Comparison of ENCODE assay signal across 8 mouse cellular contexts in the genomic region with DNA sequence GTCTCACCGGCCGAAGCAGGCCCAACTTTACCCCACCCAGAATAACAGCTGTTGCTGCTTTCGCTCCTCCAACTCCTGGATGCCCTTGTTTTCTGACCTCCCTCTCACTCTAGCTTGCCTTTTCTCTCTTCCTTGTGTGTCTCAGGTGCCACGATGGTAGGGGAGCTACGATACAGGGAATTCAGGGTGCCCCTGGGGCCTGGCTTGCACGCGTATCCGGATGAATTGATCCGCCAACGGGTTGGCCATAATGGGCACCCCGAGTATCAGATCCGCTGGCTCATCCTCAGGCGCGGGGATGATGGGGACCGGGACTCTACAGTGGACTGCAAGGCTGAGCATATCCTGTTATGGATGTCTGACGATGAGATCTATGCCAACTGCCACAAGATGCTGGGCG. TPM values are rescaled to one million over a fixed set of nuclear protein-coding genes. Genes with fewer than 3 reads are reported as not detected.
DNase-seq lines count a peak whose midpoint lies in the region; ATAC-seq and TF ChIP-seq lines count a peak whose summit lies in the region.

No protein-coding gene starts in this region.

- peaks cover 33% of the 10 kb centered on the region for H3K4me1 ChIP-seq in embryonic facial prominence, embryonic 12.5 days
- H3K4me1 ChIP-seq in hindbrain, postnatal 0 days (ENCODE audit: insufficient read depth, low read length) = peaks cover 15% of the 10 kb centered on the region

- H3K36me3 ChIP-seq in embryonic facial prominence, embryonic 12.5 days = peaks cover 51% of the 10 kb centered on the region
- peaks cover 15% of the 10 kb centered on the region for H3K36me3 ChIP-seq in hindbrain, postnatal 0 days (ENCODE audit: insufficient read depth, low read length)
- peaks cover 5% of the 10 kb centered on the region for H3K36me3 ChIP-seq in myocyte (ENCODE audit: control insufficient read depth, insufficient read depth)

- no peak overlapping the region for H3K27ac ChIP-seq in left cerebral cortex, adult 2 months
- peak overlapping the region; percentile 96 for H3K27ac ChIP-seq in embryonic facial prominence, embryonic 12.5 days
- peak overlapping the region; percentile 97; the same call in 1 of the 2 replicates for H3K27ac ChIP-seq in hindbrain, postnatal 0 days

- H3K27me3 ChIP-seq in embryonic facial prominence, embryonic 12.5 days = no peaks in the 10 kb centered on the region
- H3K27me3 ChIP-seq in hindbrain, postnatal 0 days (ENCODE audit: insufficient read depth, low read length) = no peaks in the 10 kb centered on the region
- H3K27me3 ChIP-seq in myocyte (ENCODE audit: control insufficient read depth, insufficient read depth, insufficient read length) = no peaks in the 10 kb centered on the region

- no peak for DNase-seq in left cerebral cortex, adult 2 months (ENCODE audit: extremely low spot score in 1 of 2, low spot score in 2 of 2)
- no peak for DNase-seq in left cerebral cortex, adult 8-10 months (ENCODE audit: low spot score in 2 of 2)
- DNase-seq in hindbrain, postnatal 0 days (ENCODE audit: low spot score) = no peak
- DNase-seq in yolk sac, embryonic 10.5 days (ENCODE audit: low spot score) = no peak
- DNase-seq in right cerebral cortex, postnatal 36 days (ENCODE audit: low spot score in 2 of 2) = no peak
- DNase-seq in kidney, adult 9 months = no peak

- H3ac ChIP-seq in myocyte (ENCODE audit: control insufficient read depth, insufficient read length) = peak overlapping the region; percentile 16

- H3K4me3 ChIP-seq in left cerebral cortex, adult 2 months = peak overlapping the region; percentile 68
- peak overlapping the region; percentile 78 for H3K4me3 ChIP-seq in embryonic facial prominence, embryonic 12.5 days
- peak overlapping the region; percentile 60 for H3K4me3 ChIP-seq in hindbrain, postnatal 0 days (ENCODE audit: low read length)
- peak overlapping the region; percentile 38 for H3K4me3 ChIP-seq in myocyte

- peak overlapping the region; percentile 85 for H3K4me2 ChIP-seq in embryonic facial prominence, embryonic 12.5 days (replicated peaks)
- H3K4me2 ChIP-seq in hindbrain, postnatal 0 days (ENCODE audit: low read depth, low read length) = peak overlapping the region; percentile 95
- peak overlapping the region; percentile 87 for H3K4me2 ChIP-seq in myocyte (ENCODE audit: low read depth)

- intact Hi-C loops in left cerebral cortex, adult 2 months (cut with DNase I) = loop anchor here (2.0 kb wide), 1 partner anchor 24 kb away; the partner anchor contains the start of gene Rrp36

- H3K79me2 ChIP-seq in myocyte (ENCODE audit: control insufficient read depth, insufficient read depth) = peaks cover 12% of the 10 kb centered on the region

- H3K9ac ChIP-seq in embryonic facial prominence, embryonic 12.5 days = peak overlapping the region; percentile 88
- H3K9ac ChIP-seq in hindbrain, postnatal 0 days (replicated peaks; ENCODE audit: low read length) = peak overlapping the region; percentile 90

- no peak for TF ChIP-seq CTCF in left cerebral cortex, adult 2 months (IDR thresholded peaks at IDR 0.05)
- no peak for TF ChIP-seq CTCF in hindbrain, postnatal 0 days (IDR thresholded peaks at IDR 0.05; ENCODE audit: low read depth)

- no peak for TF ChIP-seq POLR2A in myocyte (IDR thresholded peaks at IDR 0.05; ENCODE audit: insufficient read length, low read depth)

- 74% methylated on average over 17 of the region's 17 CpGs for WGBS in embryonic facial prominence, embryonic 12.5 days
- WGBS in hindbrain, postnatal 0 days = 70% methylated on average over 17 of the region's 17 CpGs

- ATAC-seq in embryonic facial prominence, embryonic 12.5 days (ENCODE audit: insufficient number of reproducible peaks, insufficient read depth, low FRiP score, low TSS enrichment) = no peak
- ATAC-seq in hindbrain, postnatal 0 days = no peak

- H3K9me3 ChIP-seq in embryonic facial prominence, embryonic 12.5 days = no peaks in the 10 kb centered on the region
- no peaks in the 10 kb centered on the region for H3K9me3 ChIP-seq in hindbrain, postnatal 0 days (ENCODE audit: low read length)

TF ChIP-seq in myocyte, 11 proteins besides CTCF, POLR2A, EP300 and RAD21:
- TF ChIP-seq E2F4 (IDR thresholded peaks at IDR 0.05; ENCODE audit: insufficient read depth) (no peak), MYOD1 (IDR thresholded peaks at IDR 0.05; ENCODE audit: control insufficient read depth in 1 of 3, insufficient read length in 2 of 3, low read depth in 2 of 3) (peak in 2 of 3 experiments; percentile 6 to 55), REST (IDR thresholded peaks at IDR 0.05; ENCODE audit: insufficient read depth, insufficient read length) (no peak), TCF3 (IDR thresholded peaks at IDR 0.05; ENCODE audit: insufficient read length, low read depth) (no peak), POLR2AphosphoS2 (IDR thresholded peaks at IDR 0.05; ENCODE audit: insufficient read length, low read depth) (no peak), MYOG (IDR thresholded peaks at IDR 0.05; ENCODE audit: control insufficient read depth in 1 of 3, insufficient read depth in 1 of 3, insufficient read length in 2 of 3, low read depth in 2 of 3) (peak in 1 of 3 experiments; percentile 33), MAX (IDR thresholded peaks at IDR 0.05; ENCODE audit: low read depth) (no peak)

RNA-seq across cellular contexts. Expression of gene Cul7, which starts 1.2 kb away (rescaled TPM):
- 10 to 100 TPM; 25.9 to 30.0 TPM for total RNA-seq in left cerebral cortex, adult 2 months (2021)
- total RNA-seq in left cerebral cortex, adult 8-10 months (2022) = 10 to 100 TPM; 28.0 to 33.6 (median 32.5) TPM
- polyA plus RNA-seq in embryonic facial prominence, embryonic 12.5 days (2016; fragmentation: Nextera tagmentation; extraction: Ambion mirVana) = 57.3 and 61.1 TPM in 2 replicates
- 92.2 and 108 TPM in 2 replicates for total RNA-seq in hindbrain, postnatal 0 days (2014; rRNA removed)
- 24.9 and 26.8 TPM in 2 replicates for polyA plus RNA-seq in hindbrain, postnatal 0 days (2015; fragmentation: Nextera tagmentation; extraction: Ambion mirVana)
- 44.4 TPM for polyA plus RNA-seq in myocyte (2012; fragmentation: generic; extraction: Trizol)

RNA-seq across cellular contexts. Expression of gene Mrpl2, which starts 5.3 kb away (rescaled TPM):
- total RNA-seq in left cerebral cortex, adult 2 months (2021) = 10 to 100 TPM; 49.1 to 53.2 TPM
- total RNA-seq in left cerebral cortex, adult 8-10 months (2022) = 10 to 100 TPM; 54.2 to 66.0 (median 59.1) TPM
- polyA plus RNA-seq in embryonic facial prominence, embryonic 12.5 days (2016; fragmentation: Nextera tagmentation; extraction: Ambion mirVana) = 98.1 and 102 TPM in 2 replicates
- total RNA-seq in hindbrain, postnatal 0 days (2014; rRNA removed) = 55.4 and 67.2 TPM in 2 replicates
- 90.2 and 95.5 TPM in 2 replicates for polyA plus RNA-seq in hindbrain, postnatal 0 days (2015; fragmentation: Nextera tagmentation; extraction: Ambion mirVana)
- 248 TPM for polyA plus RNA-seq in myocyte (2012; fragmentation: generic; extraction: Trizol)

RNA-seq across cellular contexts. Expression of gene Klc4, which starts 5.5 kb away (rescaled TPM):
- total RNA-seq in left cerebral cortex, adult 2 months (2021) = 10 to 100 TPM; 21.9 to 24.4 TPM
- total RNA-seq in left cerebral cortex, adult 8-10 months (2022) = 10 to 100 TPM; 20.8 to 23.4 (median 22.5) TPM
- polyA plus RNA-seq in embryonic facial prominence, embryonic 12.5 days (2016; fragmentation: Nextera tagmentation; extraction: Ambion mirVana) = 28.5 and 29.8 TPM in 2 replicates
- total RNA-seq in hindbrain, postnatal 0 days (2014; rRNA removed) = 25.1 and 32.1 TPM in 2 replicates
- polyA plus RNA-seq in hindbrain, postnatal 0 days (2015; fragmentation: Nextera tagmentation; extraction: Ambion mirVana) = 23.0 and 24.0 TPM in 2 replicates
- 19.2 TPM for polyA plus RNA-seq in myocyte (2012; fragmentation: generic; extraction: Trizol)

RNA-seq across cellular contexts. Expression of gene Ptk7, which starts 22.0 kb away (rescaled TPM):
- 1 to 10 TPM; 8.3 to 9.4 TPM for total RNA-seq in left cerebral cortex, adult 2 months (2021)
- total RNA-seq in left cerebral cortex, adult 8-10 months (2022) = 10 to 100 TPM; 11.2 to 12.9 (median 11.8) TPM
- 130 and 134 TPM in 2 replicates for polyA plus RNA-seq in embryonic facial prominence, embryonic 12.5 days (2016; fragmentation: Nextera tagmentation; extraction: Ambion mirVana)
- total RNA-seq in hindbrain, postnatal 0 days (2014; rRNA removed) = 77.6 and 79.3 TPM in 2 replicates
- 24.5 and 25.1 TPM in 2 replicates for polyA plus RNA-seq in hindbrain, postnatal 0 days (2015; fragmentation: Nextera tagmentation; extraction: Ambion mirVana)
- polyA plus RNA-seq in myocyte (2012; fragmentation: generic; extraction: Trizol) = 15.6 TPM

RNA-seq across cellular contexts. Expression of gene Rrp36, which starts 22.9 kb away (rescaled TPM):
- total RNA-seq in left cerebral cortex, adult 2 months (2021) = 10 to 100 TPM; 14.9 to 15.7 TPM
- 10 to 100 TPM; 16.6 to 19.3 (median 17.9) TPM for total RNA-seq in left cerebral cortex, adult 8-10 months (2022)
- 62.6 and 67.6 TPM in 2 replicates for polyA plus RNA-seq in embryonic facial prominence, embryonic 12.5 days (2016; fragmentation: Nextera tagmentation; extraction: Ambion mirVana)
- total RNA-seq in hindbrain, postnatal 0 days (2014; rRNA removed) = 26.6 and 32.7 TPM in 2 replicates
- polyA plus RNA-seq in hindbrain, postnatal 0 days (2015; fragmentation: Nextera tagmentation; extraction: Ambion mirVana) = 56.5 and 59.1 TPM in 2 replicates
- polyA plus RNA-seq in myocyte (2012; fragmentation: generic; extraction: Trizol) = 45.8 TPM
